Mouse (Mus musculus) heart, postnatal 0 days (tissue): ENCODE measurements around the gene Il17f. TPM values are rescaled to one million over a fixed set of nuclear protein-coding genes. Genes with fewer than 3 reads are reported as not detected.

ENCODE experiments used
- ATAC-seq: fragments of 200-750 bp; cut with Nextera tagmentation; 2 replicates; pipeline ENCODE4 v1.8.0; 2017; ENCODE audit warnings: low read depth, moderate number of reproducible peaks, moderate library complexity; ENCODE audit not compliant: insufficient read depth
- DNase-seq: peaks from one replicate; pipeline ENCODE4 v3.0.0-alpha.2; 2016; ENCODE audit warnings: low spot score
- H3K27ac ChIP-seq: fragments of 300-500 bp; sonication (generic); 2 replicates; pipeline ENCODE4 v1.5.1; 2014; ENCODE audit warnings: low read depth, mild to moderate bottlenecking
- H3K27me3 ChIP-seq: fragments of 300-500 bp; sonication (generic); 2 replicates; pipeline ENCODE4 v1.6.1; 2014; ENCODE audit warnings: low read length, mixed read lengths; ENCODE audit not compliant: control insufficient read depth, insufficient read depth
- H3K36me3 ChIP-seq: fragments of 300-500 bp; sonication (generic); replicated peaks from 2 replicates; pipeline ENCODE4 v1.6.1; 2014; ENCODE audit warnings: low read length, mixed read lengths; ENCODE audit not compliant: control insufficient read depth, insufficient read depth
- H3K4me1 ChIP-seq: fragments of 300-500 bp; sonication (generic); 2 replicates; pipeline ENCODE4 v1.6.1; 2014; ENCODE audit warnings: antibody characterized with exemption; ENCODE audit not compliant: control insufficient read depth, insufficient read depth
- H3K4me2 ChIP-seq: fragments of 300-500 bp; sonication (generic); 2 replicates; pipeline ENCODE4 v1.6.1; 2014; ENCODE audit warnings: low read depth, mild to moderate bottlenecking, low read length, moderate library complexity
- H3K4me3 ChIP-seq: fragments of 300-500 bp; sonication (generic); 2 replicates; pipeline ENCODE4 v1.5.1; 2014; ENCODE audit warnings: low read depth, low read length
- H3K9ac ChIP-seq: fragments of 300-500 bp; sonication (generic); replicated peaks from 2 replicates; pipeline ENCODE4 v1.6.1; 2014; ENCODE audit warnings: low read depth, low read length, mixed read lengths
- H3K9me3 ChIP-seq: fragments of 300-500 bp; sonication (generic); replicated peaks from 2 replicates; pipeline ENCODE4 v1.6.1; 2016; ENCODE audit warnings: low read length; ENCODE audit not compliant: control insufficient read depth
- CTCF ChIP-seq: IDR thresholded peaks from 2 replicates; pipeline ENCODE4 v1.5.1; 2016; ENCODE audit warnings: antibody characterized with exemption, control low read depth, low read depth
- EP300 ChIP-seq: IDR thresholded peaks from 2 replicates; pipeline ENCODE4 v1.6.1; 2016; ENCODE audit warnings: antibody characterized with exemption, low read depth
- WGBS: fragments of 180-500 bp; shearing (Covaris S2); extraction: QIAGEN DNeasy Blood & Tissue Kit; methylation state at CpG from one replicate; pipeline ENCODE4 v1.1.7; 2014; 5-methylcytosine and 5-hydroxymethylcytosine counted together
- polyA plus RNA-seq: library from polyadenylated mRNA; unstranded; fragments of >200 nt; fragmentation: Nextera tagmentation; extraction: Ambion mirVana; gene quantifications from 2 replicates; pipeline ENCODE4 v1.2.1, GENCODE M21; 2015
- total RNA-seq: library from RNA; depleted of rRNA; stranded (reverse); fragments of >200 nt; gene quantifications from 2 replicates; pipeline ENCODE4 v1.2.3, GENCODE M21; 2014; ENCODE audit warnings: low replicate concordance

Il17f gene
- total and polyA plus RNA-seq, 2 experiments from 2014 or later, result not detected

GRCm38 (mm10) chr1:20801682-20802390 is 11.4 kb upstream of the Il17f start:
- Histone ChIP-seq H3K36me3 (peaks cover 69% of the 10 kb centered on the region), H3K9me3 (no peaks in the 10 kb centered on the region), H3K27me3 (no peaks in the 10 kb centered on the region), H3K27ac (no peak overlapping the region), H3K4me1 (no peaks in the 10 kb centered on the region), H3K4me3 (no peak overlapping the region), H3K9ac (no peak overlapping the region), H3K4me2 (no peak overlapping the region)
- ATAC-seq (no peak), DNase-seq (peak; percentile 22)
- TF ChIP-seq CTCF, result peak; percentile 60
- TF ChIP-seq EP300, result no peak
- WGBS, result 79% methylated on average over 8 of the region's 8 CpGs

- Histone ChIP-seq H3K9ac (no peak overlapping the region), H3K27ac (no peak overlapping the region), H3K4me1 (no peaks in the 10 kb centered on the region), H3K27me3 (no peaks in the 10 kb centered on the region), H3K4me2 (no peak overlapping the region), H3K9me3 (no peaks in the 10 kb centered on the region), H3K4me3 (no peak overlapping the region), H3K36me3 (peaks cover 63% of the 10 kb centered on the region)
- ATAC-seq (no peak), DNase-seq (no peak)
- 92% methylated on average over 2 of the region's 2 CpGs for WGBS
- TF ChIP-seq CTCF, result no peak
- TF ChIP-seq EP300, result no peak
These were observed 10.9 kb upstream of the Il17f start for GRCm38 (mm10) chr1:20801275-20801674.

DNA sequence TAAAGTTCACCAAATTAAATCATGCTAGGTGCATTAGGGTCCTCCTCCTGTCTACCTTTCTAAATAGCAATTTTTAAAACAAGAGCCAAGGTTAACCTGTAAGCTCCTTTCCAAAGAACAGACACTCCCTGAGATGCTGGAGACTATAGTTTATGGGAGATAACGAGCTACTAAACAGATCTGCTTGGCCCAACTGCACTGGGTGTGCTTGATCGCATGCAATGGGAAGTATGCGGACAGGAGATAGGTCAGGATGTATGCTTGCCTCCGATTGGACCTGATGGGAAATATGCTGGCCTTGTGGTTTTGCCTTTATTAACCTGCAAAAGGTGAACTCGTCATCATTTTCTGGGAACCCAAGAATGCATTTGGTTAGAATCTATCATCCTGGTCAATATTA is 4.8 kb upstream of the Il17f start:
- TF ChIP-seq EP300, result no peak
- no peak for TF ChIP-seq CTCF

DNA sequence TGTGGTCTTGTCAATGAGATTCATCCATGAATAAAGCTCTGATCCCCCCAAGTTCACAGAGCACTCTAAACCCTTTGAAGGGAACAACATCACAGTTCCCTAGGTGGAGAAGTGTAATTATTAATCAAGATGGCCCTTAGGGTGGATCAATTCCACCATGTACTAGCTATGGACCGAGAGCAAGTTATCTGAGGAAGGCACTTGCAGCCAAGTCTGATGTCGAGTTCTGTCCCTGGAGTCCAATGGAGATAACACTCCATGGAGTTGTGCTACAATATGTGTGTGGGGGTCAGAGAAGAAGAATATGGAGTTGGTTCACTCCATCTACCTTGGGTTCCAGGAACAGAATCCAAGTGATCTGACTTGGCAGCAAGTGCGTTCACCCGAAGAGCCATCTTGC is 4.3 kb upstream of the Il17f start:
- no peak for TF ChIP-seq EP300
- TF ChIP-seq CTCF, result no peak
- WGBS, result 81% methylated on average over 4 of the region's 4 CpGs
- H3K9me3 ChIP-seq, result no peaks in the 10 kb centered on the region

More for the DNA sequence above, 4.8 kb upstream of the Il17f start:
- no peak for DNase-seq
- Histone ChIP-seq H3K9ac (no peak overlapping the region), H3K27ac (no peak overlapping the region), H3K36me3 (peaks cover 16% of the 10 kb centered on the region), H3K27me3 (no peaks in the 10 kb centered on the region), H3K4me3 (no peak overlapping the region), H3K9me3 (no peaks in the 10 kb centered on the region), H3K4me1 (no peaks in the 10 kb centered on the region), H3K4me2 (no peak overlapping the region)
- no peak for ATAC-seq
- 86% methylated on average over 5 of the region's 5 CpGs for WGBS

DNA sequence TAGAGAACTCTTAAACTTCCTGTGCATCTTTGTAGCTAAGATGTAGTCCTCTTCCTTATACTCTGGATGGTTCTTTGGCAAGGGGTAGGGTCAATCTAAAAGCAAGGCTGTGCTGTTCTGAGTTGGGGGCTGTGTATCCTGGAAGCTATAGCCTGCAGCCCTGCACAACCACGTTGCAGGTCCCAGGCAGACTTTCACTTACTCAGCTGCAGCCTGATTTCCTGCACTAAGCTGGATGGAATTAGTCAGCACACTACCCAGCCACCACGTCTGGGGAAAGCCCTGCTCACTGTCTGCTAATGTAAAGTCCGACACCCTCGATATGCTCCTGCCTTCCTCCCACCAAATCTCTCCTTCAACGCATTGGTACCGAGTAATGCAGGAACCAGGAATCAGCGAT is 997 bp upstream of the Il17f start:
- DNase-seq (no peak), ATAC-seq (no peak)
- Histone ChIP-seq H3K27ac (no peak overlapping the region), H3K4me3 (no peak overlapping the region), H3K9me3 (no peaks in the 10 kb centered on the region), H3K36me3 (no peaks in the 10 kb centered on the region), H3K4me1 (no peaks in the 10 kb centered on the region), H3K4me2 (no peak overlapping the region), H3K27me3 (no peaks in the 10 kb centered on the region), H3K9ac (no peak overlapping the region)
- 47% methylated on average over 7 of the region's 7 CpGs for WGBS
- no peak for TF ChIP-seq EP300
- TF ChIP-seq CTCF, result no peak

More for the DNA sequence above, 4.3 kb upstream of the Il17f start:
- Histone ChIP-seq H3K4me2 (no peak overlapping the region), H3K27me3 (no peaks in the 10 kb centered on the region), H3K27ac (no peak overlapping the region), H3K9ac (no peak overlapping the region), H3K36me3 (peaks cover 12% of the 10 kb centered on the region), H3K4me1 (no peaks in the 10 kb centered on the region), H3K4me3 (no peak overlapping the region)
- ATAC-seq (no peak), DNase-seq (no peak)

DNA sequence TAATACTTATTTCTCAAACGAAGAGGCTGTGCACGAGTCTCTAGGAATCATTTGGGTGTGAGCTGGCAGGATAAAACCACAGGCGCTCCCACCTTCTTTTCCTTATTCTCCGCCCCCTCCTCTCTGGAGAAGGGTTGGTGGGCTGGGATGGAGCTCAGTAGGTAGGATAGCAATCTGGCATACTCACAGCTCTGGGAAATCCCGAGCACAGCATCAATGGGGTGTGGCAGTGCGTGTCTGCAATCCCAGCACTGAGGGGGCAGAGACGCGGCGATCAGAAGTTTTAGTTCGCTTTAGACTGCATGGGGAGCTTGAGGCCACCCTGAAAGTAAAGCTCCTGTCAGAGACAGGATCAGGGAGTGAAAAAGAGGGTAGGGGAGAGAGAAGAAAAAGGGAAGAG is 2.0 kb downstream of the Il17f start:
- H3K4me1 ChIP-seq, result no peaks in the 10 kb centered on the region
- no peaks in the 10 kb centered on the region for H3K36me3 ChIP-seq
- no peak overlapping the region for H3K4me3 ChIP-seq
- H3K9ac ChIP-seq, result no peak overlapping the region
- ATAC-seq, result no peak
- H3K27ac ChIP-seq, result no peak overlapping the region
- no peak overlapping the region for H3K4me2 ChIP-seq
- WGBS, result 52% methylated on average over 10 of the region's 10 CpGs
- no peak for TF ChIP-seq CTCF
- H3K27me3 ChIP-seq, result no peaks in the 10 kb centered on the region
- no peaks in the 10 kb centered on the region for H3K9me3 ChIP-seq
- DNase-seq, result no peak
